Mouse (Mus musculus) forebrain, embryonic 16.5 days (tissue): Measurements from ENCODE around the gene Tfcp2l1. TPM values are rescaled to one million over a fixed set of nuclear protein-coding genes. Genes with fewer than 3 reads are reported as not detected.

Experiments
- ATAC-seq: fragments of 200-750 bp; cut with Nextera tagmentation; 2 replicates; pipeline ENCODE4 v1.8.0; 2017; ENCODE audit warnings: mild to moderate bottlenecking, moderate library complexity
- H3K27ac ChIP-seq: fragments of 300-500 bp; sonication (generic); 2 replicates; pipeline ENCODE4 v1.5.1; 2014; ENCODE audit warnings: low read length, control low read depth
- H3K27me3 ChIP-seq: fragments of 300-500 bp; sonication (generic); replicated peaks from 2 replicates; pipeline ENCODE4 v1.6.1; 2014; ENCODE audit warnings: low read length; ENCODE audit not compliant: control insufficient read depth, insufficient read depth
- H3K36me3 ChIP-seq: fragments of 300-500 bp; sonication (generic); 2 replicates; pipeline ENCODE4 v1.6.1; 2014; ENCODE audit not compliant: control insufficient read depth, insufficient read depth
- H3K4me1 ChIP-seq: fragments of 300-500 bp; sonication (generic); replicated peaks from 2 replicates; pipeline ENCODE4 v1.6.1; 2014; ENCODE audit warnings: low read length; ENCODE audit not compliant: control insufficient read depth, insufficient read depth
- H3K4me2 ChIP-seq: fragments of 300-500 bp; sonication (generic); 2 replicates; pipeline ENCODE4 v1.6.1; 2014; ENCODE audit warnings: mild to moderate bottlenecking, low read length, control low read depth
- H3K4me3 ChIP-seq: fragments of 300-500 bp; sonication (generic); replicated peaks from 2 replicates; pipeline ENCODE4 v1.5.1; 2014; ENCODE audit warnings: mild to moderate bottlenecking, low read length, control low read depth
- H3K9ac ChIP-seq: fragments of 300-500 bp; sonication (generic); replicated peaks from 2 replicates; pipeline ENCODE4 v1.6.1; 2014; ENCODE audit warnings: low read depth, low read length, control low read depth
- H3K9me3 ChIP-seq: fragments of 300-500 bp; sonication (generic); 2 replicates; pipeline ENCODE4 v1.6.1; 2016; ENCODE audit warnings: low read length; ENCODE audit not compliant: control insufficient read depth
- WGBS: fragments of 180-500 bp; shearing (Covaris S2); extraction: QIAGEN DNeasy Blood & Tissue Kit; methylation state at CpG from one replicate; pipeline ENCODE4 v1.1.7; 2014; 5-methylcytosine and 5-hydroxymethylcytosine counted together
- polyA plus RNA-seq: library from polyadenylated mRNA; unstranded; fragments of >200 nt; fragmentation: Nextera tagmentation; extraction: Ambion mirVana; gene quantifications from 2 replicates; pipeline ENCODE4 v1.2.1, GENCODE M21; 2015

The Tfcp2l1 gene
- polyA plus RNA-seq, 1 experiment from 2014 or later = 0.28 TPM

DNA sequence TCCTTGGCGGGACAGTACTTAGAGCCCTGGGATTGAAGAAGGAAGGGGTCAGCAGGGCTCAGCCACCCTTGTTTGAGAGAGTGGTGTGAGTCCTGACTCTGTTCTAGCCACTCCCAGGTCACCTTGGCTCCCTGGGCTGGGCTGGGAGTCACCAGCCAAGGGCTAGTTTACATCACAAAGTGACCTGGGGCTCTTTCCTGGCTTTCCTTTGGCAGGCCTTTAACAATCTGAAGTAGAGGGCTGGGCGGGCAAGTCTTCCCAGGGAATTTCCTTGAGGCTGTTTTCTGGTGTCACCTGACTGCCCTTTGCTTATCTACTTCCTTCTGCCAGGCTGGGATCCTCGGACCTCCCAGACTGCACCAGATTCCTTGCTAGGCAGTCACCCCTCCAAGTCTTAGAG, 20.3 kb downstream of the Tfcp2l1 start:
- H3K9ac ChIP-seq = no peak overlapping the region
- H3K4me3 ChIP-seq = no peak overlapping the region
- no peak overlapping the region for H3K27ac ChIP-seq
- H3K27me3 ChIP-seq = no peaks in the 10 kb centered on the region
- WGBS = 36% methylated on average over 3 of the region's 3 CpGs
- no peak for ATAC-seq
- H3K4me1 ChIP-seq = peaks cover 2% of the 10 kb centered on the region; the same call in 1 of the 2 replicates
- H3K9me3 ChIP-seq = no peaks in the 10 kb centered on the region
- H3K4me2 ChIP-seq = no peak overlapping the region
- H3K36me3 ChIP-seq = no peaks in the 10 kb centered on the region

- H3K27ac ChIP-seq = no peak overlapping the region
- peak; percentile 47; the same call in 1 of the 2 replicates for ATAC-seq
Measured at GRCm38 (mm10) chr1:118649933-118650770, 22.4 kb downstream of the Tfcp2l1 start.

GRCm38 (mm10) chr1:118650771-118651080, 23.0 kb downstream of the Tfcp2l1 start:
- Histone ChIP-seq H3K9me3 (no peaks in the 10 kb centered on the region), H3K27me3 (no peaks in the 10 kb centered on the region), H3K36me3 (no peaks in the 10 kb centered on the region), H3K4me1 (peaks cover 2% of the 10 kb centered on the region; the same call in 1 of the 2 replicates), H3K27ac (no peak overlapping the region), H3K4me3 (no peak overlapping the region), H3K4me2 (no peak overlapping the region), H3K9ac (no peak overlapping the region)
- 16% methylated on average over 3 of the region's 3 CpGs for WGBS
- peak; percentile 47; the same call in 1 of the 2 replicates for ATAC-seq

More at GRCm38 (mm10) chr1:118649933-118650770, 22.4 kb downstream of the Tfcp2l1 start:
- Histone ChIP-seq H3K9me3 (no peaks in the 10 kb centered on the region), H3K4me1 (peaks cover 2% of the 10 kb centered on the region; the same call in 1 of the 2 replicates), H3K9ac (no peak overlapping the region), H3K4me3 (no peak overlapping the region), H3K36me3 (no peaks in the 10 kb centered on the region), H3K4me2 (no peak overlapping the region), H3K27me3 (no peaks in the 10 kb centered on the region)
- 60% methylated on average over 9 of the region's 9 CpGs for WGBS

DNA sequence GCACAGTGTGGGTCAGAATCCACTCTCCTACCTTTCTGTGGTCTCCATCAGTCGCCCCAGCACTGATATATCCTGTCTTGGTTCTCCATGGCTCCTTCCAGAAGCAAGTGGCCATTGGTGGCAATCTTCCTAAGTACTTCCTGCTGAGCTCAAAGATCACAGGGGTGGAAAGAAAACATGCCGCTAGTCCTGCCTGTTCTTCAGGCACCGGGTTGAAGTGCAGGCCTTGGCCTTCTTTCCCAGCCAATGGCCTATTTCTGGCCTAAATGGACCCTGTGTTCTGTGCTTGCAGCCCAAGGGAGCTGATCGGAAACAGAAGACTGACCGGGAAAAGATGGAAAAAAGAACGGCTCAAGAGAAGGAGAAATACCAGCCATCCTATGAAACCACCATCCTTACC, 31.0 kb downstream of the Tfcp2l1 start:
- H3K4me1 ChIP-seq = no peaks in the 10 kb centered on the region
- ATAC-seq = no peak
- WGBS = 78% methylated on average over 6 of the region's 6 CpGs

GRCm38 (mm10) chr1:118660880-118661465, 33.2 kb downstream of the Tfcp2l1 start:
- H3K4me1 ChIP-seq = no peaks in the 10 kb centered on the region
- no peak overlapping the region for H3K9ac ChIP-seq
- WGBS = 74% methylated on average over 3 of the region's 3 CpGs
- ATAC-seq = no peak
- no peaks in the 10 kb centered on the region for H3K36me3 ChIP-seq
- H3K27me3 ChIP-seq = no peaks in the 10 kb centered on the region
- H3K9me3 ChIP-seq = no peaks in the 10 kb centered on the region
- H3K4me2 ChIP-seq = no peak overlapping the region
- no peak overlapping the region for H3K4me3 ChIP-seq
- no peak overlapping the region for H3K27ac ChIP-seq

More for the DNA sequence above, 31.0 kb downstream of the Tfcp2l1 start:
- H3K9me3 ChIP-seq = no peaks in the 10 kb centered on the region
- no peak overlapping the region for H3K4me3 ChIP-seq
- no peaks in the 10 kb centered on the region for H3K36me3 ChIP-seq
- H3K9ac ChIP-seq = no peak overlapping the region
- H3K27ac ChIP-seq = no peak overlapping the region
- H3K4me2 ChIP-seq = no peak overlapping the region
- H3K27me3 ChIP-seq = no peaks in the 10 kb centered on the region

GRCm38 (mm10) chr1:118663062-118663461, 35.3 kb downstream of the Tfcp2l1 start:
- Histone ChIP-seq H3K4me3 (no peak overlapping the region), H3K9me3 (no peaks in the 10 kb centered on the region), H3K36me3 (no peaks in the 10 kb centered on the region), H3K9ac (no peak overlapping the region), H3K27me3 (no peaks in the 10 kb centered on the region), H3K4me1 (no peaks in the 10 kb centered on the region), H3K4me2 (no peak overlapping the region), H3K27ac (no peak overlapping the region)
- no peak for ATAC-seq
- WGBS = 76% methylated on average over 1 of the region's 1 CpGs

- no peak overlapping the region for H3K27ac ChIP-seq
- H3K4me3 ChIP-seq = no peak overlapping the region
- H3K9me3 ChIP-seq = no peaks in the 10 kb centered on the region
- H3K4me2 ChIP-seq = no peak overlapping the region
- no peaks in the 10 kb centered on the region for H3K36me3 ChIP-seq
- no peak for ATAC-seq
- no peaks in the 10 kb centered on the region for H3K27me3 ChIP-seq
- H3K9ac ChIP-seq = no peak overlapping the region
- H3K4me1 ChIP-seq = no peaks in the 10 kb centered on the region
Measured at GRCm38 (mm10) chr1:118667536-118667935, 39.8 kb downstream of the Tfcp2l1 start.

DNA sequence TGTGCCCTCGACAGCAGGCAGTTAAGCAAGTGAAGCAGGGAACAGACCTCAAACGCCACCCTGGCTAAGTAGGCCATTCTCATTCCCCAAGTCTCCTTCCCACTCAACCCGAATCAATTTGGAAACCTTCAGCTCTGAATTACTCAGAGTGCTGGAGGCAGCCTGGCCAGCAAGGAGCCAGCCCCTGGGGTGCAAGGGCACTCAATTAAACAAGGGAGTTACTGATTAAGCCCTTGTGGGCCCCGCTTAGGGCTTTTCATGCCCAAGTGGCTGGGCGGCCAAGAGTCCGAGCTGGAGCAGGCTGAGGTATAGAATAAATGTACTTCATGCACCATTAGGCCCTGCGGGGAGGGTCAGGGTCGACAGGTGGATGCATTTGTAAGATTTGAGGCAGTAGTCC, 44.5 kb downstream of the Tfcp2l1 start:
- no peaks in the 10 kb centered on the region for H3K27me3 ChIP-seq
- H3K4me1 ChIP-seq = no peaks in the 10 kb centered on the region
- WGBS = 15% methylated on average over 8 of the region's 8 CpGs
- no peak overlapping the region for H3K27ac ChIP-seq
- H3K4me2 ChIP-seq = no peak overlapping the region
- ATAC-seq = peak; percentile 57
- no peak overlapping the region for H3K9ac ChIP-seq
- no peak overlapping the region for H3K4me3 ChIP-seq
- H3K36me3 ChIP-seq = no peaks in the 10 kb centered on the region
- H3K9me3 ChIP-seq = no peaks in the 10 kb centered on the region

DNA sequence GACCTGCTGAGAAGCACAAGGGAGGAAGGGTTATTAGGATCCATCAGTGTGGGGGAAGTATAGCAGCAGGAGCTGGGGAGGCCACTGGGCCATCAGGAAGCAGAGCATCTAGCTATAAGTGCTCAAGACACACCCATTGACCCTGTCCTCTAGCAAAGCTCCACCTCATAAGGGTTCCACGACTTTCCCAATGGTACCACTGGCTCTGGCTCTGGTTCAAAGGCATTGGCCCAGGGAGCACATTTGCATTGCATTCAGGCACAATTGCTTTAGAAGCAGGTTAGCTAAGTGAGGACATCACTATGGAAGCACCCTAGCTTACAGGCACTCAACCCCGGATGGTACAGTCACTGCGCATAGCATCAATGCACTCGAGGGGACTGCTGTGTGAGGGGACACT, 46.4 kb downstream of the Tfcp2l1 start:
- 84% methylated on average over 4 of the region's 4 CpGs for WGBS
- Histone ChIP-seq H3K27ac (no peak overlapping the region), H3K36me3 (no peaks in the 10 kb centered on the region), H3K9ac (no peak overlapping the region), H3K9me3 (no peaks in the 10 kb centered on the region), H3K27me3 (no peaks in the 10 kb centered on the region), H3K4me3 (no peak overlapping the region), H3K4me1 (no peaks in the 10 kb centered on the region), H3K4me2 (no peak overlapping the region)
- no peak for ATAC-seq
